Mouse (Mus musculus) splenic B cell, adult 2 months (primary cell): Measurements from ENCODE around the gene Nat10.

Experiments
- DNase-seq: peaks from one replicate; pipeline ENCODE4 v3.0.0-alpha.2; 2011; ENCODE audit warnings: low read depth, low spot score
- H3K27me3 ChIP-seq: 2 replicates; pipeline ENCODE4 v1.6.1; 2012; ENCODE audit warnings: mild to moderate bottlenecking, low read length, moderate library complexity, mixed read lengths; ENCODE audit not compliant: control insufficient read depth, poor library complexity, insufficient read depth, severe bottlenecking
- H3K36me3 ChIP-seq: 2 replicates; pipeline ENCODE4 v1.6.1; 2012; ENCODE audit warnings: mild to moderate bottlenecking, low read length, moderate library complexity, mixed read lengths; ENCODE audit not compliant: control insufficient read depth, poor library complexity, insufficient read depth, severe bottlenecking

Gene Nat10

GRCm38 (mm10) chr2:103719292-103719646 is 41.8 kb downstream of the Nat10 start:
- no peak for DNase-seq
- H3K27me3 ChIP-seq = no peaks in the 10 kb centered on the region

GRCm38 (mm10) chr2:103718594-103719291 is 42.3 kb downstream of the Nat10 start:
- DNase-seq = peak; percentile 81
- Histone ChIP-seq H3K27me3 (no peaks in the 10 kb centered on the region), H3K36me3 (peaks cover 3% of the 10 kb centered on the region; the same call in 1 of the 2 replicates)

More at GRCm38 (mm10) chr2:103719292-103719646, 41.8 kb downstream of the Nat10 start:
- H3K36me3 ChIP-seq = peaks cover 3% of the 10 kb centered on the region; the same call in 1 of the 2 replicates

- Histone ChIP-seq H3K36me3 (no peaks in the 10 kb centered on the region; the same call in 1 of the 2 replicates), H3K27me3 (no peaks in the 10 kb centered on the region)
- DNase-seq = no peak
Measured at GRCm38 (mm10) chr2:103714412-103714811, 46.7 kb downstream of the Nat10 start.

DNA sequence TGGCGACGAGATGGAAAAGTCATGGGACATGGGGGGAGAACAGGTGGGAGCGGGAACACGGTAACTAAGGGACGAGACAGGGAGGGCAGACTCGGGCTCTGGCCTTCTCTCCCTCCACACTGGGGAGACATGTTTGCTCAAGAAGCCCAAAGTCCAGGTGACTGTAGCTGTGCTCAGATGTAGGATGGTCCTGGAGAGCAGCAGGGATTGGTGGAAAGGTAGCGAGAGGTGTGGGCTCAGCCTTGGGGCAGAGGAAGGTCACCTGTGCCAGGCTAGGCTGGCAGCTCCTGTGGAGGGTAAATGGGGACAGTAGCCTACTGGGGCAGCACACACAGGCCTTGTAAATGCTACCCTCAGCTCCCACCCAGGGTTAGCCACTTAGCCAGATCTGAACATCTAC is 47.2 kb downstream of the Nat10 start:
- DNase-seq = no peak
- Histone ChIP-seq H3K36me3 (no peaks in the 10 kb centered on the region; the same call in 1 of the 2 replicates), H3K27me3 (no peaks in the 10 kb centered on the region)

DNA sequence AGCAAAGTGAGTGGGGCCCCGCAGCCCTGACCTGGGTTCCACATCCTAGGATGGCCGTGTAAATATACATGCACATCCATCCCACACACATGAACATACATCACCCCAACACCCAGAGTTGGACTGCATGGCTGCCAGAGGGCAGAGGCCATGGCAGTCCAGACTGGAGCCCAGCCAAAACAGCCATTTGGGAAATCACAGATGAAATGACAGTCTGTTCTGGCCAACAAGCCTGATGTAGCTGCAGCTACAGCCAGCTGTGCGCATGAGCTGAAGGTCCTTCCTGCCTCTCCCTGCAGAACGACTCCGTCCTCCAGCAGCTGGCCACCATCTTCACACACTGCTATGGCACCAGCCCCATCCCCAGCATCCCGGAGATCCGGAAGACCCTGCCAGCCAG is 50.2 kb downstream of the Nat10 start:
- Histone ChIP-seq H3K27me3 (no peaks in the 10 kb centered on the region), H3K36me3 (no peaks in the 10 kb centered on the region)
- DNase-seq = no peak

GRCm38 (mm10) chr2:103707056-103707776 is 53.9 kb downstream of the Nat10 start:
- H3K27me3 ChIP-seq = no peaks in the 10 kb centered on the region
- DNase-seq = no peak
- H3K36me3 ChIP-seq = no peaks in the 10 kb centered on the region

DNA sequence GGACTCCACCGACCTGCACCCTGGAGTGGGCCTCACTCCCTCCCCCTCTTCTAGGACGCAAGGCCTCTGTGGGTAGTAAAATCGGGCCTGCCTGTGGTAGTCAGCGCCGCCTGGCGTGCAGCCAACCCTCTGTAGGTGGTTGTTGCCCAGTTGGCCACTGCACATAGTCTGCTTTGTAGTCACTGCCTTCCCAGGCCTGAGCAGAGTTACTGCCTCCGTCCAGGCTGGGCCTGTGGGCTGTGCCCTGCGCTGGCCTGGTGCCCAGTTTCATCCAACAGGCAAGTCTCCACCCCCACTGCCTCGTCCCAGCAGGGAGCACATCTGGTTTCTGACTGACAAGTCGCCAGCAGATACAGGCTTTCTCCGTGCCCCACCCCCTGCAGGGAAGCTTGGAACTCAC is 54.8 kb downstream of the Nat10 start:
- no peak for DNase-seq
- H3K36me3 ChIP-seq = no peaks in the 10 kb centered on the region
- no peaks in the 10 kb centered on the region for H3K27me3 ChIP-seq

DNA sequence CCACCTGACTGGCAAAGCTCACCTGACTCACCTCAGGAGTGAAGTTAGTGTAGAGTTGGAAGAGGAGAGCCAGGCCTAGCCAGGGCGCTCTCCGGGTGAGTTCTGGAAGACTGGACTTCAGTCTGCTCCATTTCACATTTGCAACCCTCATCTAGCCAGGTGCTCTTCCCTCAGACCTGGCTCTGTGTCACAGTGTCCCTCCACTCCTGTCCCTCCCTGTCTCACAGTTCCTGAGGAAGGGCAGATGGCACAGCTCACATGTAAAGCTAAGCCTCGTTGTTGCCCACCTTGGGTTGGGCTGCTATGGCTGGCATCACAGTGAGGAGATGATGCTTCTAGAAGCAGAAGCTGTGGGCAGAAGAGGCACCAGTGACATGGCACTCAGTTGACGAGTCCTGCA is 55.2 kb downstream of the Nat10 start:
- Histone ChIP-seq H3K27me3 (no peaks in the 10 kb centered on the region), H3K36me3 (no peaks in the 10 kb centered on the region)
- DNase-seq = no peak

GRCm38 (mm10) chr2:103703865-103704264 is 57.2 kb downstream of the Nat10 start:
- Histone ChIP-seq H3K27me3 (no peaks in the 10 kb centered on the region), H3K36me3 (no peaks in the 10 kb centered on the region)
- DNase-seq = no peak

- DNase-seq = no peak
- H3K36me3 ChIP-seq = no peaks in the 10 kb centered on the region
- H3K27me3 ChIP-seq = no peaks in the 10 kb centered on the region
Measured at GRCm38 (mm10) chr2:103703336-103703735, 57.7 kb downstream of the Nat10 start.

DNA sequence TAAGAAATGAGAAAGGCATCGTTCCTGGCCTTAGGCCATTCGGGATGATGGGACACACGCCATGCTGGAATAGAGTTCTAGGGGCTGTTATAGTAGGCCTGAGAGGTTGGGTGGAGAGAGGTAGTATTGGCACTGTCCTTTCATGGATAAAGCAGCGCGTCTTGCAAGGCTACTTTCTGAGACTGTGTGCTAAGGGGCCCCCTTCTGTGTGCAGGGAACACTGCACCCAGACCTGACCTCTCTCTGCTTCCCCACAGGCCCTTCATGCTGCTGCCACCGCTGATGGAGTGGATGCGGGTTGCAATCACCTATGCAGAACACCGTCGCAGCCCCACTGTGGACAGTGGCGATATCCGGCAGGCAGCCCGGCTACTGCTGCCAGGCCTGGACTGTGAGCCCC is 60.6 kb downstream of the Nat10 start:
- DNase-seq = peak; percentile 26
- Histone ChIP-seq H3K27me3 (no peaks in the 10 kb centered on the region), H3K36me3 (no peaks in the 10 kb centered on the region)

GRCm38 (mm10) chr2:103696177-103696576 is 64.9 kb downstream of the Nat10 start:
- Histone ChIP-seq H3K27me3 (no peaks in the 10 kb centered on the region), H3K36me3 (no peaks in the 10 kb centered on the region)
- DNase-seq = no peak

DNA sequence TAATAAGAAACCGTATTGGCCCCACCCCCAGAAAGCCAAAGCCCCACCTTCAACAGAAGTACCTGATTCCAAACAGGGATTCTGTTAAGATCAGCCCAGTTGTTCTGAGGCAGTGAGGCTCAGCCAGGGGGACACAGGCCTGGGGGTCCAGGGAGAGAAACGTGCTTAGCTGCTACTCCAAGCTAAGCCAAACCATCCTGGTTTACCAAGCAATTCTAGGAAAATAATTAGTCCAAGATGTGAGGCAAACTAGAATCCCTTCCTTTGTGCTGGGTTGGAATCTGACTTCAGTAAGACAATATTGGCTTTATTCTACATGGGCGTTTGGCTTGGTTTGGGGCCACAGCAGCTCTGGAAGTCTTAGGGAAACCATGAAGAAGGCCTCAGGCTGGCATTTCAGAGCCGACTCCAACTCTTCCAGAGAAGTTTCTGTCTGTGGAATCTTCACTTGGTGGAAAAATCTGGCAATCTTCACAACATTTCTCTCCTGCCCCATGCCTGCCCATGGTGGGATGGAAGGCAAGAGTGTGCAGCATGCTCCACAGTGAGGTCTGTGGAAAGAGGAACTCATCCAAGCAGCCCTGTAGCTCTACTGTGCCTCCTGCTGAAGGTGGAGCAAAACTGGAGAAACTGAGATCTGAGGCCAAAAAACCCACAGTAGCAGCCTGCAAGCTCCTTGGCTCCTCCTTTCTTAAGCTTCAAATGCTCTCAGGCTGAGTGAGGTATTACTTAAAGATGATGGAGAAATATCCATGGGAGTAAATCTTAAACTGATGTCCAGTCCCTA is 66.1 kb downstream of the Nat10 start:
- Histone ChIP-seq H3K36me3 (no peaks in the 10 kb centered on the region), H3K27me3 (no peaks in the 10 kb centered on the region)
- no peak for DNase-seq

GRCm38 (mm10) chr2:103692810-103693209 is 68.3 kb downstream of the Nat10 start:
- Histone ChIP-seq H3K36me3 (no peaks in the 10 kb centered on the region), H3K27me3 (no peaks in the 10 kb centered on the region)
- no peak for DNase-seq

GRCm38 (mm10) chr2:103691278-103691677 is 69.8 kb downstream of the Nat10 start:
- Histone ChIP-seq H3K27me3 (no peaks in the 10 kb centered on the region), H3K36me3 (no peaks in the 10 kb centered on the region)
- no peak for DNase-seq
